Mouse (Mus musculus) MEL (cell line): ENCODE data around the gene Pxk. TPM values are rescaled to one million over a fixed set of nuclear protein-coding genes. Genes with fewer than 3 reads are reported as not detected.

Experiments used
- DNase-seq: peaks from one replicate; pipeline ENCODE4 v3.0.0; 2011; ENCODE audit warnings: low read depth, low spot score
- H3K27ac ChIP-seq: 2 replicates; pipeline ENCODE4 v1.5.1; 2012; ENCODE audit warnings: low read depth, mild to moderate bottlenecking, control low read depth, low read length, moderate library complexity; ENCODE audit not compliant: control insufficient read depth
- H3K27me3 ChIP-seq, 2 experiments: fragments of 150-350 bp in 1 of 2; sonication (generic) in 1 of 2; 2 replicates each; pipeline ENCODE4 v1.6.1; 2012; ENCODE audit warnings: low read length in 2 of 2, mild to moderate bottlenecking in 2 of 2, improper control_type of control experiment in 1 of 2, moderate library complexity in 1 of 2; ENCODE audit not compliant: insufficient read depth in 2 of 2, control insufficient read depth in 1 of 2
- H3K36me3 ChIP-seq, 2 experiments: 2 replicates each; pipeline ENCODE4 v1.6.1; 2012 to 2014; ENCODE audit warnings: low read length in 2 of 2, improper control_type of control experiment in 1 of 2, inconsistent platforms in 1 of 2, mild to moderate bottlenecking in 1 of 2; ENCODE audit not compliant: insufficient read depth in 2 of 2, control insufficient read depth in 1 of 2
- H3K4me1 ChIP-seq, 2 experiments: fragments of 150-350 bp in 1 of 2; sonication (generic) in 1 of 2; 2 replicates each; pipeline ENCODE4 v1.6.1; 2012; ENCODE audit warnings: low read length in 2 of 2, improper control_type of control experiment in 1 of 2, mild to moderate bottlenecking in 1 of 2; ENCODE audit not compliant: insufficient read depth in 2 of 2, control insufficient read depth in 1 of 2
- H3K4me3 ChIP-seq, 2 experiments: fragments of 150-350 bp in 1 of 2; sonication (generic) in 1 of 2; 2 replicates each; pipeline ENCODE4 v1.5.1; 2012; ENCODE audit warnings: low read depth in 2 of 2, low read length in 2 of 2, mild to moderate bottlenecking in 2 of 2, moderate library complexity in 2 of 2, control low read depth in 1 of 2, improper control_type of control experiment in 1 of 2; ENCODE audit not compliant: control insufficient read depth in 1 of 2, insufficient read depth in 1 of 2
- H3K79me2 ChIP-seq: 2 replicates; pipeline ENCODE4 v1.6.1; 2012; ENCODE audit warnings: mild to moderate bottlenecking, low read length, moderate library complexity; ENCODE audit not compliant: control insufficient read depth, poor library complexity, insufficient read depth
- H3K9ac ChIP-seq: 2 replicates; pipeline ENCODE4 v1.6.1; 2012; ENCODE audit warnings: low read depth, mild to moderate bottlenecking, control low read depth, low read length, moderate library complexity; ENCODE audit not compliant: control insufficient read depth, poor library complexity, severe bottlenecking
- H3K9me3 ChIP-seq: fragments of 150-350 bp; sonication (generic); replicated peaks from 2 replicates; pipeline ENCODE4 v1.6.1; 2012; ENCODE audit warnings: mild to moderate bottlenecking, low read length, improper control_type of control experiment, moderate library complexity; ENCODE audit not compliant: insufficient read depth
- BHLHE40 ChIP-seq: IDR thresholded peaks from 2 replicates; pipeline ENCODE4 v1.6.1; 2012; ENCODE audit warnings: low read depth, mild to moderate bottlenecking, inconsistent platforms, low read length, improper control_type of control experiment, borderline replicate concordance
- CHD1 ChIP-seq: IDR thresholded peaks from 2 replicates; pipeline ENCODE4 v1.6.1; 2012; ENCODE audit warnings: low read depth, mild to moderate bottlenecking, inconsistent platforms, low read length, improper control_type of control experiment
- CHD2 ChIP-seq: IDR thresholded peaks from 2 replicates; pipeline ENCODE4 v1.6.1; 2011; ENCODE audit warnings: low read length, improper control_type of control experiment
- E2F4 ChIP-seq: IDR thresholded peaks from 2 replicates; pipeline ENCODE4 v1.6.1; 2011; ENCODE audit warnings: low read depth, low read length, improper control_type of control experiment, borderline replicate concordance
- EP300 ChIP-seq, 2 experiments: IDR thresholded peaks; 2 replicates each; pipeline ENCODE4 v1.6.1; 2011; ENCODE audit warnings: improper control_type of control experiment in 2 of 2, low read length in 2 of 2, low read depth in 1 of 2, mild to moderate bottlenecking in 1 of 2
- GABPA ChIP-seq: IDR thresholded peaks from 2 replicates; pipeline ENCODE4 v1.6.1; 2012; ENCODE audit warnings: low read depth, mild to moderate bottlenecking, inconsistent platforms, low read length, improper control_type of control experiment, moderate library complexity
- HCFC1 ChIP-seq: IDR thresholded peaks from 2 replicates; pipeline ENCODE4 v1.6.1; 2012; ENCODE audit warnings: low read depth, mild to moderate bottlenecking, inconsistent platforms, low read length, improper control_type of control experiment, moderate library complexity
- JUND ChIP-seq: IDR thresholded peaks from 2 replicates; pipeline ENCODE4 v1.6.1; 2011; ENCODE audit warnings: low read depth, mild to moderate bottlenecking, improper control_type of control experiment, low read length
- MAX ChIP-seq: IDR thresholded peaks from 2 replicates; pipeline ENCODE4 v1.6.1; 2011; ENCODE audit warnings: low read length, improper control_type of control experiment
- MAZ ChIP-seq: IDR thresholded peaks from 2 replicates; pipeline ENCODE4 v1.6.1; 2012; ENCODE audit warnings: low read depth, mild to moderate bottlenecking, inconsistent platforms, low read length, improper control_type of control experiment
- MXI1 ChIP-seq: IDR thresholded peaks from 2 replicates; pipeline ENCODE4 v1.6.1; 2011; ENCODE audit warnings: mild to moderate bottlenecking, low read depth, low read length, improper control_type of control experiment
- MYB ChIP-seq: IDR thresholded peaks from 2 replicates; pipeline ENCODE4 v1.6.1; 2011; ENCODE audit warnings: mild to moderate bottlenecking, low read depth, low read length, improper control_type of control experiment
- MYC ChIP-seq: IDR thresholded peaks from 2 replicates; pipeline ENCODE4 v1.6.1; 2011; ENCODE audit warnings: low read depth, mild to moderate bottlenecking, low read length, improper control_type of control experiment, moderate library complexity
- NELFE ChIP-seq: IDR thresholded peaks from 2 replicates; pipeline ENCODE4 v1.6.1; 2011; ENCODE audit warnings: low read depth, low read length, improper control_type of control experiment
- NRF1 ChIP-seq: IDR thresholded peaks from 2 replicates; pipeline ENCODE4 v1.6.1; 2014; ENCODE audit warnings: low read depth, mild to moderate bottlenecking, inconsistent platforms, low read length, improper control_type of control experiment, moderate library complexity; ENCODE audit not compliant: poor library complexity, insufficient read depth, severe bottlenecking
- POLR2A ChIP-seq, 2 experiments: IDR thresholded peaks; 2 replicates each; pipeline ENCODE4 v1.6.1; 2011 to 2012; ENCODE audit warnings: low read length in 2 of 2, mild to moderate bottlenecking in 2 of 2, control low read depth in 1 of 2, improper control_type of control experiment in 1 of 2, low read depth in 1 of 2, moderate library complexity in 1 of 2; ENCODE audit not compliant: control insufficient read depth in 1 of 2, insufficient read depth in 1 of 2, poor library complexity in 1 of 2
- POLR2AphosphoS2 ChIP-seq: IDR thresholded peaks from 2 replicates; pipeline ENCODE4 v1.6.1; 2011; ENCODE audit warnings: low read length, improper control_type of control experiment
- RAD21 ChIP-seq: IDR thresholded peaks from 2 replicates; pipeline ENCODE4 v1.6.1; 2011; ENCODE audit warnings: mild to moderate bottlenecking, low read depth, low read length, improper control_type of control experiment
- RCOR1 ChIP-seq: IDR thresholded peaks from 2 replicates; pipeline ENCODE4 v1.6.1; 2012; ENCODE audit warnings: low read depth, mild to moderate bottlenecking, inconsistent platforms, low read length, improper control_type of control experiment
- SIN3A ChIP-seq: IDR thresholded peaks from 2 replicates; pipeline ENCODE4 v1.6.1; 2012; ENCODE audit warnings: low read length, improper control_type of control experiment, inconsistent platforms
- TAL1 ChIP-seq: IDR thresholded peaks from 2 replicates; pipeline ENCODE4 v1.6.1; 2012; ENCODE audit warnings: mild to moderate bottlenecking, inconsistent platforms, low read length, moderate library complexity, mixed read lengths
- UBTF ChIP-seq: IDR thresholded peaks from 2 replicates; pipeline ENCODE4 v1.6.1; 2012; ENCODE audit warnings: low read depth, mild to moderate bottlenecking, inconsistent platforms, low read length, improper control_type of control experiment, moderate library complexity, borderline replicate concordance; ENCODE audit not compliant: insufficient read depth
- USF1 ChIP-seq: IDR thresholded peaks from 2 replicates; pipeline ENCODE4 v1.6.1; 2014; ENCODE audit warnings: low read depth, mild to moderate bottlenecking, inconsistent platforms, low read length, improper control_type of control experiment, moderate library complexity
- USF2 ChIP-seq, 2 experiments: IDR thresholded peaks; 2 replicates each; pipeline ENCODE4 v1.6.1; 2011 to 2012; ENCODE audit warnings: improper control_type of control experiment in 2 of 2, low read length in 2 of 2, borderline replicate concordance in 1 of 2, inconsistent platforms in 1 of 2, low read depth in 1 of 2, mild to moderate bottlenecking in 1 of 2; ENCODE audit not compliant: insufficient read depth in 1 of 2
- ZKSCAN1 ChIP-seq: IDR thresholded peaks from 2 replicates; pipeline ENCODE4 v1.6.1; 2012; ENCODE audit warnings: low read depth, mild to moderate bottlenecking, inconsistent platforms, low read length, improper control_type of control experiment, moderate library complexity
- ZNF384 ChIP-seq: IDR thresholded peaks from 2 replicates; pipeline ENCODE4 v1.6.1; 2012; ENCODE audit warnings: low read depth, mild to moderate bottlenecking, inconsistent platforms, low read length, improper control_type of control experiment
- polyA plus RNA-seq, 2 experiments: library from polyadenylated mRNA; stranded (reverse) in 1 of 2; unstranded in 1 of 2; fragments of >175 nt in 1 of 2; fragments of >200 nt in 1 of 2; gene quantifications; 2 replicates each; pipeline versions ENCODE4 v1.2.1 to v1.2.4; 2012; ENCODE audit warnings: low replicate concordance in 2 of 2, low read depth in 1 of 2; ENCODE audit not compliant: insufficient read length in 2 of 2, insufficient read depth in 1 of 2, missing spikeins in 1 of 2
- total RNA-seq: library from RNA; depleted of rRNA; stranded (reverse); fragments of 300-350 nt; gene quantifications from 2 replicates; pipeline ENCODE4 v1.2.3, GENCODE M21; 2012

Pxk gene
- total and polyA plus RNA-seq, 3 experiments, result 5.9 to 12.9 TPM; not detected in 1

DNA sequence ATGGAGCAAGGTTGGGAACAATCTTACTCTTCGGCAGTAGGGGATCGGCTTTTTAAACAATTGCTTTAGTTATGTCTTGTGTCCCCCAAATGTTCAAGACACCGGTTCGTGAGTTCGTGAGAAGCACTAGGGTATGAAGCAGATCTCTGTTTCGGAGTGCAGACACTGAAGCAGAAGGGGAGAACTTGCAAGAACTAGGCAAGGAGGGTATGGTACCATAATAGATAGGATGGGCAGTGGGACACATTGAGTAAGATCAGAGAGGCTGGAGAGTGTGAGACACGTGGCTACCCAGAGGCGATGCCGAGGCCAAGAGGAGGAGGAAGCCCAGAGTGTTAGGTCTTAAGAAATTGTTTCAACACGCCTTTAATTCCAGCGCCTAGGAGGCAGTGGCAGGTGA is 17.3 kb upstream of the Pxk start:
- H3K9me3 ChIP-seq, result no peaks in the 10 kb centered on the region
- peak overlapping the region; percentile 64 to 71 for H3K4me3 ChIP-seq
- DNase-seq, result no peak
- peak overlapping the region; percentile 77 for H3K27ac ChIP-seq
- peaks cover 19% of the 10 kb centered on the region for H3K79me2 ChIP-seq
- H3K36me3 ChIP-seq, result peaks cover 5 to 10% of the 10 kb centered on the region in 2 experiments
- TF ChIP-seq MAZ (no peak), USF1 (peak; percentile 14; the same call in 1 of the 2 replicates), MXI1 (peak; percentile 11; the same call in 1 of the 2 replicates), MAX (peak; percentile 77), RCOR1 (no peak), CHD1 (no peak), SIN3A (no peak), TAL1 (no peak), NELFE (no peak), MYC (0 out of 2 replicates have a peak, but pooled peaks have one; percentile 67), E2F4 (no peak), NRF1 (no peak), HCFC1 (no peak), GABPA (no peak), BHLHE40 (no peak), EP300 (IDR thresholded peaks at IDR 0.05; ENCODE audit: low read depth in 1 of 2, low read length in 2 of 2) (no peak), ZKSCAN1 (no peak)
- H3K27me3 ChIP-seq, result no peaks in the 10 kb centered on the region
- peak overlapping the region; percentile 74 for H3K9ac ChIP-seq
- H3K4me1 ChIP-seq, result peaks cover 0 to 13% of the 10 kb centered on the region in 2 experiments; a peak in 1 of 4 replicates

DNA sequence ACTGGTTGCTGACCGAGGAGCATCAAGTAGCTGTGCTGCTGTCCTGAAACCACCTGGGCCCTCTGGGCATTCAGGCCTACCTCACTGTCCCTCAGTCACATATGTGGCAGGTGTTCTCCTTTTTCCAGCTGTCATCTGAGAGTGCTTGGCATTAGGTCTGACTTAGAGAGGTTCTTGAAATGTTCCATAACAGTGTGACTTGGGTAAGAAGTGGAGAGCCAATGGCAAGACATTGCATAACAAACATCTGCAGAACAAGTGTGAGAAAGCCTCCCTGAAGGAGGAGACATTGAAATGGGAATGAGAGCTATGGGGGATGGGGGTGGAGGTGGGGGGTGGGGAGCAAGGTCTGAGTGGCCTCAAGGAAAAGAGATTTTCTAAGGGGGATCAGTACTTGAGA is 15.1 kb upstream of the Pxk start:
- H3K4me1 ChIP-seq, result peaks cover 0 to 13% of the 10 kb centered on the region in 2 experiments; a peak in 1 of 4 replicates
- DNase-seq, result no peak
- H3K27ac ChIP-seq, result no peak overlapping the region
- TF ChIP-seq POLR2AphosphoS2, result no peak
- TF ChIP-seq USF2 (IDR thresholded peaks at IDR 0.05; ENCODE audit: borderline replicate concordance in 1 of 2, insufficient read depth in 1 of 2, low read depth in 1 of 2, low read length in 2 of 2), result no peak
- TF ChIP-seq UBTF, result no peak
- no peak for TF ChIP-seq JUND
- no peak for TF ChIP-seq BHLHE40
- TF ChIP-seq MYC, result no peak
- no peak for TF ChIP-seq GABPA
- TF ChIP-seq HCFC1, result no peak
- TF ChIP-seq MAX, result no peak
- TF ChIP-seq MYB, result no peak
- no peak for TF ChIP-seq CHD2
- no peak for TF ChIP-seq NELFE
- no peak for TF ChIP-seq E2F4
- no peak for TF ChIP-seq USF1
- TF ChIP-seq ZNF384, result no peak
- TF ChIP-seq RAD21, result no peak
- TF ChIP-seq TAL1, result no peak
- TF ChIP-seq POLR2A (IDR thresholded peaks at IDR 0.05; ENCODE audit: control insufficient read depth in 1 of 2, insufficient read depth in 1 of 2, low read depth in 1 of 2, low read length in 2 of 2, poor library complexity in 1 of 2), result no peak
- no peak for TF ChIP-seq MAZ
- no peak for TF ChIP-seq NRF1
- no peaks in the 10 kb centered on the region for H3K27me3 ChIP-seq
- no peaks in the 10 kb centered on the region for H3K9me3 ChIP-seq
- no peak overlapping the region for H3K4me3 ChIP-seq
- no peak overlapping the region for H3K9ac ChIP-seq
- peaks cover 19% of the 10 kb centered on the region for H3K79me2 ChIP-seq
- H3K36me3 ChIP-seq, result peaks cover 7 to 10% of the 10 kb centered on the region in 2 experiments
